Mouse (Mus musculus) G1E (cell line): ENCODE data around the gene Car12.

Experiments used
- CTCF ChIP-seq: IDR thresholded peaks from 2 replicates; pipeline ENCODE4 v1.5.1; 2012; ENCODE audit warnings: low read depth, low read length, inconsistent platforms, mixed read lengths
- GATA1 ChIP-seq: IDR thresholded peaks from 2 replicates; pipeline ENCODE4 v1.6.1; 2012; ENCODE audit warnings: borderline replicate concordance, low read length, inconsistent platforms, mixed read lengths
- GATA2 ChIP-seq: IDR thresholded peaks from 2 replicates; pipeline ENCODE4 v1.6.1; 2012; ENCODE audit warnings: low read depth, low read length, inconsistent platforms, borderline replicate concordance
- TAL1 ChIP-seq: conservative IDR thresholded peaks from 2 replicates; pipeline ENCODE4 v1.6.1; 2012; ENCODE audit warnings: low read depth, low read length, inconsistent platforms, mixed read lengths

- TF ChIP-seq CTCF = no peak
- no peak for TF ChIP-seq GATA1
- no peak for TF ChIP-seq TAL1
- TF ChIP-seq GATA2 = no peak
Measured at GRCm38 (mm10) chr9:66736016-66736415, 22.5 kb downstream of the Car12 start.
